In the genomic region with DNA sequence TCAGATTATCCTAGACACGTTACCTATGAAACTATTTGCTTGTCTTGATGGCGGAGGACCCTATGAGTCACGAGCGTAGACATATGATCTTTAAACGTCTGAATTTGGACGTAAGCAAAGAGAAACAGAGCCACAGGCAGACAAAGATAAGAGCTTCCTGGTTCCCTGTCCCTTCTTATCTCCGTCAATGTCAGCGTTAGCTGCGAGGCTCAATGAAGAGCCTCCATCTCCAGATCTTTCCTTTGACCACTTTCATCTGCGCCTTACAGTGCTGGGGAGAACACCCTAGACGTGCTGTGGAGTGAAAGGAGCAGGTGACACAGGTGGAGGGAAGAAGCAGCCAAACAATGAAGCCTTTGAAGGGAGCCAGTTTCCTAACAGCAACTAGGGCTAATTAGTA, we compare ENCODE assay signal across 10 mouse cellular contexts. TPM values are rescaled to one million over a fixed set of nuclear protein-coding genes. Genes with fewer than 3 reads are reported as not detected.
A peak's percentile ranks its signal among the peaks of the same experiment; 100 is the strongest.
DNase-seq lines count a peak whose midpoint lies in the region; ATAC-seq and TF ChIP-seq lines count a peak whose summit lies in the region.
"Had no signal": no experiment of that assay in that cellular context is flagged by ENCODE, and none has a peak within 500 bp of the region (broad histone marks: within the 10 kb centered on the region; RNA-seq: fewer than 3 reads in every experiment).

No protein-coding gene starts in this region.

- H3K4me3 ChIP-seq in heart, postnatal 0 days (ENCODE audit: low read depth, low read length): no peak overlapping the region
- H3K4me3 ChIP-seq in G1E (ENCODE audit: low read depth, low read length): peak overlapping the region; percentile 52; the same call in 1 of the 2 replicates
- H3K4me3 ChIP-seq in intestine, embryonic 14.5 days (ENCODE audit: low read depth, low read length): no peak overlapping the region
- peak overlapping the region; percentile 17 for H3K4me3 ChIP-seq in megakaryocyte, embryonic 14.5 days (replicated peaks)
- no peak overlapping the region for H3K4me3 ChIP-seq in forebrain, postnatal 0 days (ENCODE audit: low read depth, low read length)

- H3K36me3 ChIP-seq in heart, postnatal 0 days (replicated peaks; ENCODE audit: control insufficient read depth, insufficient read depth, low read length): no peaks in the 10 kb centered on the region
- no peaks in the 10 kb centered on the region for H3K36me3 ChIP-seq in G1E (replicated peaks)
- H3K36me3 ChIP-seq in intestine, embryonic 14.5 days (ENCODE audit: control insufficient read depth, insufficient read depth, low read length): no peaks in the 10 kb centered on the region
- H3K36me3 ChIP-seq in megakaryocyte, embryonic 14.5 days (replicated peaks; ENCODE audit: low read length): no peaks in the 10 kb centered on the region
- H3K36me3 ChIP-seq in forebrain, postnatal 0 days (ENCODE audit: insufficient read depth): no peaks in the 10 kb centered on the region

- 0 out of 2 replicates have a peak, but pooled peaks cover 6% of the 10 kb centered on the region for H3K4me1 ChIP-seq in heart, postnatal 0 days (ENCODE audit: control insufficient read depth, insufficient read depth)
- H3K4me1 ChIP-seq in G1E (ENCODE audit: insufficient read depth, low read depth, low read length): peaks cover 23% of the 10 kb centered on the region
- H3K4me1 ChIP-seq in intestine, embryonic 14.5 days (replicated peaks; ENCODE audit: control insufficient read depth, insufficient read depth, low read length): no peaks in the 10 kb centered on the region
- H3K4me1 ChIP-seq in megakaryocyte, embryonic 14.5 days: peaks cover 17% of the 10 kb centered on the region
- H3K4me1 ChIP-seq in forebrain, postnatal 0 days (ENCODE audit: insufficient read depth): no peaks in the 10 kb centered on the region

- intact Hi-C loops in left cerebral cortex, postnatal 4 days (cut with DNase I): loop anchor here (10.0 kb wide), 2 partner anchors 723 to 1093 kb away; no protein-coding TSS in a partner anchor

- no peaks in the 10 kb centered on the region for H3K27me3 ChIP-seq in heart, postnatal 0 days (ENCODE audit: control insufficient read depth, insufficient read depth, low read length)
- no peaks in the 10 kb centered on the region for H3K27me3 ChIP-seq in G1E (ENCODE audit: insufficient read depth, low read length)
- 0 out of 2 replicates have a peak, but pooled peaks cover 2% of the 10 kb centered on the region for H3K27me3 ChIP-seq in intestine, embryonic 14.5 days (replicated peaks; ENCODE audit: control insufficient read depth, insufficient read depth, low read length)
- H3K27me3 ChIP-seq in megakaryocyte, embryonic 14.5 days (replicated peaks): peaks cover 12% of the 10 kb centered on the region
- H3K27me3 ChIP-seq in forebrain, postnatal 0 days (ENCODE audit: insufficient read depth, low read length): no peaks in the 10 kb centered on the region

- no peak for DNase-seq in heart, postnatal 0 days (ENCODE audit: low spot score)
- no peak for DNase-seq in heart, adult 8-10 months (ENCODE audit: low spot score)
- DNase-seq in G1E (ENCODE audit: low spot score): no peak
- no peak for DNase-seq in intestine, embryonic 14.5 days (ENCODE audit: low spot score)
- no peak for DNase-seq in forebrain, postnatal 0 days
- no peak for DNase-seq in cerebellum, adult 18-20 months
- DNase-seq in left cerebral cortex, postnatal 4 days: no peak
- DNase-seq: cerebellum, postnatal 36 days had no signal

- no peak for TF ChIP-seq CTCF in heart, postnatal 0 days (IDR thresholded peaks at IDR 0.05; ENCODE audit: low read depth)
- TF ChIP-seq CTCF in G1E (IDR thresholded peaks at IDR 0.05; ENCODE audit: low read depth, low read length): no peak
- no peak for TF ChIP-seq CTCF in forebrain, postnatal 0 days (IDR thresholded peaks at IDR 0.05; ENCODE audit: low read depth)

- no peaks in the 10 kb centered on the region for H3K9me3 ChIP-seq in heart, postnatal 0 days (replicated peaks; ENCODE audit: control insufficient read depth, low read length)
- H3K9me3 ChIP-seq in G1E (replicated peaks): no peaks in the 10 kb centered on the region
- H3K9me3 ChIP-seq in intestine, embryonic 14.5 days (ENCODE audit: control insufficient read depth, low read length): no peaks in the 10 kb centered on the region
- H3K9me3 ChIP-seq in megakaryocyte, embryonic 14.5 days: peaks cover 1% of the 10 kb centered on the region
- H3K9me3 ChIP-seq in forebrain, postnatal 0 days (ENCODE audit: low read length): no peaks in the 10 kb centered on the region

- no peak overlapping the region for H3K9ac ChIP-seq in heart, postnatal 0 days (replicated peaks; ENCODE audit: low read depth, low read length)
- H3K9ac ChIP-seq in intestine, embryonic 14.5 days (ENCODE audit: low read length): no peak overlapping the region
- no peak overlapping the region for H3K9ac ChIP-seq in forebrain, postnatal 0 days
- H3K9ac ChIP-seq: hindbrain, embryonic 14.5 days had no signal

- no peak overlapping the region for H3K27ac ChIP-seq in heart, postnatal 0 days (ENCODE audit: low read depth)
- H3K27ac ChIP-seq in intestine, embryonic 14.5 days (ENCODE audit: low read depth): no peak overlapping the region
- H3K27ac ChIP-seq in forebrain, postnatal 0 days (ENCODE audit: low read depth, low read length): no peak overlapping the region
- H3K27ac ChIP-seq: hindbrain, embryonic 14.5 days had no signal

- TF ChIP-seq EP300 in heart, postnatal 0 days (IDR thresholded peaks at IDR 0.05; ENCODE audit: low read depth): no peak

- WGBS in heart, postnatal 0 days: 12% methylated on average over 11 of the region's 11 CpGs
- WGBS in intestine, embryonic 14.5 days: 40% methylated on average over 11 of the region's 11 CpGs
- WGBS in forebrain, postnatal 0 days: 77% methylated on average over 11 of the region's 11 CpGs

- ATAC-seq in heart, postnatal 0 days (ENCODE audit: insufficient read depth, low read depth): no peak
- ATAC-seq in G1E (ENCODE audit: extremely low read depth, insufficient number of reproducible peaks, low FRiP score, poor library complexity, severe bottlenecking): peak; percentile 74
- no peak for ATAC-seq in intestine, embryonic 14.5 days (replicated peaks; ENCODE audit: low FRiP score, low TSS enrichment, low read depth)
- no peak for ATAC-seq in forebrain, postnatal 0 days

- H3K4me2 ChIP-seq in heart, postnatal 0 days (ENCODE audit: low read depth, low read length): peak overlapping the region; percentile 44
- 0 out of 2 replicates have a peak overlapping the region, but pooled peaks have one; percentile 9 for H3K4me2 ChIP-seq in intestine, embryonic 14.5 days (ENCODE audit: low read length)
- H3K4me2 ChIP-seq in forebrain, postnatal 0 days (ENCODE audit: low read depth): no peak overlapping the region
- H3K4me2 ChIP-seq: hindbrain, embryonic 14.5 days had no signal

RNA-seq across cellular contexts. Expression of a gene that starts 18.8 kb away (rescaled TPM):
- 16.8 and 18.2 TPM in 2 replicates for total RNA-seq in heart, postnatal 0 days (2014; rRNA removed; ENCODE audit: low replicate concordance)
- 15.1 and 16.9 TPM in 2 replicates for polyA plus RNA-seq in heart, postnatal 0 days (2015; fragmentation: Nextera tagmentation; extraction: Ambion mirVana)
- 10 to 100 TPM; 11.9 to 14.3 (median 13.3) TPM for total RNA-seq in heart, adult 8-10 months (2022)
- total RNA-seq in G1E (2014; fragmentation: Nextera tagmentation) (17.4 and 18.3 TPM in 2 replicates), G1E (2017) (14.4 and 14.9 TPM in 2 replicates)
- polyA plus RNA-seq in G1E (2012): 25.8 and 30.7 TPM in 2 replicates
- 25.0 and 25.5 TPM in 2 replicates for polyA plus RNA-seq in intestine, embryonic 14.5 days (2014; fragmentation: Nextera tagmentation; extraction: Ambion mirVana)
- polyA plus RNA-seq in megakaryocyte, embryonic 14.5 days (2012; ENCODE audit: insufficient read depth, low replicate concordance): 10.3 and 16.1 TPM in 2 replicates
- 16.9 and 18.1 TPM in 2 replicates for total RNA-seq in forebrain, postnatal 0 days (2014; rRNA removed)
- 16.6 and 19.0 TPM in 2 replicates for polyA plus RNA-seq in forebrain, postnatal 0 days (2015; fragmentation: Nextera tagmentation; extraction: Ambion mirVana)
- total RNA-seq in left cerebral cortex, postnatal 4 days (2021): 10 to 100 TPM; 22.9 to 23.8 TPM

Comparison
In these comparisons a context has a peak if more than half of its experiments do, and no peak if none do; other contexts are left out.
1. H3K4me3 ChIP-seq: peak in G1E (single experiment) and megakaryocyte, embryonic 14.5 days (single experiment); none in heart, postnatal 0 days (single experiment), intestine, embryonic 14.5 days (single experiment) and forebrain, postnatal 0 days (single experiment).